Mouse (Mus musculus) testis, postnatal 10 days (tissue): ENCODE measurements around the gene Dnaaf1.

Source experiments
- DNase-seq: peaks from one replicate; pipeline ENCODE4 v3.0.0; 2021; ENCODE audit warnings: low spot score

The Dnaaf1 gene

GRCm38 (mm10) chr8:119623061-119623460 lies 48.0 kb downstream of the Dnaaf1 start:
- DNase-seq = no peak

GRCm38 (mm10) chr8:119623744-119624143 lies 48.7 kb downstream of the Dnaaf1 start:
- DNase-seq = no peak

- DNase-seq = no peak
Observed at GRCm38 (mm10) chr8:119624916-119625315, 49.9 kb downstream of the Dnaaf1 start.

- no peak for DNase-seq
Observed at GRCm38 (mm10) chr8:119625788-119626187, 50.8 kb downstream of the Dnaaf1 start.

GRCm38 (mm10) chr8:119627199-119627598 lies 52.2 kb downstream of the Dnaaf1 start:
- DNase-seq = no peak

- no peak for DNase-seq
Observed at GRCm38 (mm10) chr8:119627613-119628359, 52.8 kb downstream of the Dnaaf1 start.

GRCm38 (mm10) chr8:119630841-119631240 lies 55.8 kb downstream of the Dnaaf1 start:
- no peak for DNase-seq

- no peak for DNase-seq
Observed at GRCm38 (mm10) chr8:119632246-119632645, 57.2 kb downstream of the Dnaaf1 start.

GRCm38 (mm10) chr8:119632909-119633308 lies 57.9 kb downstream of the Dnaaf1 start:
- no peak for DNase-seq

- no peak for DNase-seq
Observed at GRCm38 (mm10) chr8:119634616-119635336, 59.7 kb downstream of the Dnaaf1 start.

GRCm38 (mm10) chr8:119635378-119635777 lies 60.3 kb downstream of the Dnaaf1 start, which contains the start of gene Kcng4:
Gene Kcng4 (minus strand): TSS chr8:119635680.
- no peak for DNase-seq

- no peak for DNase-seq
Observed at GRCm38 (mm10) chr8:119635958-119636357, 60.9 kb downstream of the Dnaaf1 start.

- DNase-seq = no peak
Observed at GRCm38 (mm10) chr8:119636766-119637165, 61.7 kb downstream of the Dnaaf1 start.

- DNase-seq = no peak
Observed at GRCm38 (mm10) chr8:119637381-119637780, 62.3 kb downstream of the Dnaaf1 start.

GRCm38 (mm10) chr8:119638261-119638660 lies 63.2 kb downstream of the Dnaaf1 start:
- DNase-seq = no peak

- DNase-seq = no peak
Observed at GRCm38 (mm10) chr8:119639798-119640197, 64.8 kb downstream of the Dnaaf1 start.

- DNase-seq = no peak
Observed at GRCm38 (mm10) chr8:119641058-119641457, 66.0 kb downstream of the Dnaaf1 start.

- DNase-seq = no peak
Observed at GRCm38 (mm10) chr8:119642960-119643359, 67.9 kb downstream of the Dnaaf1 start.

- DNase-seq = no peak
Observed at GRCm38 (mm10) chr8:119644429-119644960, 69.5 kb downstream of the Dnaaf1 start.

GRCm38 (mm10) chr8:119644981-119645597 lies 70.1 kb downstream of the Dnaaf1 start:
- DNase-seq = no peak

GRCm38 (mm10) chr8:119646197-119646596 lies 71.2 kb downstream of the Dnaaf1 start:
- no peak for DNase-seq

GRCm38 (mm10) chr8:119646846-119647245 lies 71.8 kb downstream of the Dnaaf1 start:
- DNase-seq = no peak
